Mouse (Mus musculus): Measurements from ENCODE around the gene Gjb5. TPM values are rescaled to one million over a fixed set of nuclear protein-coding genes. Genes with fewer than 3 reads are reported as not detected.

Gene Gjb5
- total and polyA plus RNA-seq, 3 experiments = not detected

DNA sequence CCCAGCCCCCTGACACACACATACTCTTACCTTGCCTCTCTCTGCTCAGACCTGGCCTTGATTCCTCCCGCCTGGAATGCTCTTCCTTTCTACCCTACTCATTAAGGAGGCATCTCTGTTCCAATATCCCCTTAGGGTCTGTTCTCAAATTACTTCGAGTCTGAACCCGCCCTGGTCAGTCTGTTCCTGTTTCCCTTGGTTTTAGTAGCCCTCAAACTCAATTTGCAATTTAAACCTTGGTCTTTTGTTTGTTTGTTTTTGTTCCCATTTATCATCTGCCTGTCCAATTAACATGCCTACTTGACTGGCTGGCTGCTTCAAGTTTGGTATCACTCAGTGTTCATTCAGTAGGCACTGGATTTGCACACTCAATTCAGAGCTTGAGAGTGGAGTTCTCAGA lies 28.9 kb downstream of the Gjb5 start:
- no peaks in the 10 kb centered on the region for H3K9me3 ChIP-seq (replicated peaks; ENCODE audit: insufficient read depth, low read length)

DNA sequence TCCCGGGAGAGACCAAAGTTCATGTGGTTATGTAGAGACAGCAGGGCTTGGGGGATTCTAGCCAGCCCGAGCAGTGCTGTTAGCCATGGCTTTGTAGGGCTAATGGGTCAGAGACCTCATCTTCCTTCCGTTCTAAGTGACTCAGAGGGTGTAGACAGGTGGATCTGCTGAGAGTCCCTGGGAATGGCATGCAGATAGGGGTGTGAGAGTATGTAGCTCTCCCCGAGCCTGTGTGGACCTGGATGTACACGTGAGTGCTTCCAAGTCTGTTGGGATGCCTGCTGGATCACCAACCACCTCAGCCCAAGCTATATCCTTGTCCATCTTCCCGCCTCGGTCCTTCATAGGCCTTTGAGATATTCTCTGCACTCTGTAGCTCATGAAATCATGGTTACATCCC lies 29.6 kb downstream of the Gjb5 start:
- Histone ChIP-seq H3K27ac (ENCODE audit: control insufficient read depth, low read depth, low read length) (no peak overlapping the region), H3K4me3 (ENCODE audit: control insufficient read depth in 1 of 2, insufficient read depth in 1 of 2, low read depth in 2 of 2, low read length in 2 of 2) (no peak overlapping the region), H3K36me3 (ENCODE audit: control insufficient read depth in 1 of 2, insufficient read depth in 2 of 2, low read length in 2 of 2) (no peaks in the 10 kb centered on the region), H3K79me2 (ENCODE audit: control insufficient read depth, insufficient read depth, low read length, poor library complexity) (no peaks in the 10 kb centered on the region), H3K27me3 (ENCODE audit: control insufficient read depth in 1 of 2, insufficient read depth in 2 of 2, low read length in 2 of 2) (no peaks in the 10 kb centered on the region), H3K9ac (ENCODE audit: control insufficient read depth, low read depth, low read length, poor library complexity, severe bottlenecking) (no peak overlapping the region), H3K9me3 (replicated peaks; ENCODE audit: insufficient read depth, low read length) (no peaks in the 10 kb centered on the region), H3K4me1 (ENCODE audit: control insufficient read depth in 1 of 2, insufficient read depth in 2 of 2, low read length in 2 of 2) (no peaks in the 10 kb centered on the region)
- no peak for DNase-seq (ENCODE audit: low read depth, low spot score)
- TF ChIP-seq GABPA (IDR thresholded peaks at IDR 0.05; ENCODE audit: low read depth, low read length) (no peak), NELFE (IDR thresholded peaks at IDR 0.05; ENCODE audit: low read depth, low read length) (no peak), USF1 (IDR thresholded peaks at IDR 0.05; ENCODE audit: low read depth, low read length) (no peak), MYC (IDR thresholded peaks at IDR 0.05; ENCODE audit: low read depth, low read length) (no peak), BHLHE40 (IDR thresholded peaks at IDR 0.05; ENCODE audit: borderline replicate concordance, low read depth, low read length) (no peak), USF2 (IDR thresholded peaks at IDR 0.05; ENCODE audit: borderline replicate concordance in 1 of 2, insufficient read depth in 1 of 2, low read depth in 1 of 2, low read length in 2 of 2) (no peak), E2F4 (IDR thresholded peaks at IDR 0.05; ENCODE audit: borderline replicate concordance, low read depth, low read length) (no peak)

More for the DNA sequence above, 28.9 kb downstream of the Gjb5 start:
- no peaks in the 10 kb centered on the region for H3K36me3 ChIP-seq (ENCODE audit: control insufficient read depth in 1 of 2, insufficient read depth in 2 of 2, low read length in 2 of 2)
- no peak overlapping the region for H3K4me3 ChIP-seq (ENCODE audit: control insufficient read depth in 1 of 2, insufficient read depth in 1 of 2, low read depth in 2 of 2, low read length in 2 of 2)
- H3K27me3 ChIP-seq (ENCODE audit: control insufficient read depth in 1 of 2, insufficient read depth in 2 of 2, low read length in 2 of 2) = no peaks in the 10 kb centered on the region
- H3K79me2 ChIP-seq (ENCODE audit: control insufficient read depth, insufficient read depth, low read length, poor library complexity) = no peaks in the 10 kb centered on the region
- H3K27ac ChIP-seq (ENCODE audit: control insufficient read depth, low read depth, low read length) = no peak overlapping the region
- no peak overlapping the region for H3K9ac ChIP-seq (ENCODE audit: control insufficient read depth, low read depth, low read length, poor library complexity, severe bottlenecking)
- no peaks in the 10 kb centered on the region for H3K4me1 ChIP-seq (ENCODE audit: control insufficient read depth in 1 of 2, insufficient read depth in 2 of 2, low read length in 2 of 2)
- TF ChIP-seq RAD21 (IDR thresholded peaks at IDR 0.05; ENCODE audit: low read depth, low read length) (no peak), MAFK (IDR thresholded peaks at IDR 0.05; ENCODE audit: borderline replicate concordance, low read depth, low read length) (no peak), SIN3A (IDR thresholded peaks at IDR 0.05; ENCODE audit: low read length) (no peak), RCOR1 (IDR thresholded peaks at IDR 0.05; ENCODE audit: low read depth, low read length) (no peak), E2F4 (IDR thresholded peaks at IDR 0.05; ENCODE audit: borderline replicate concordance, low read depth, low read length) (no peak), CTCF (IDR thresholded peaks at IDR 0.05 in 2 of 3, conservative IDR thresholded peaks at IDR 0.05 in 1 of 3; ENCODE audit: control insufficient read depth in 1 of 3, insufficient read depth in 1 of 3, low read depth in 2 of 3, low read length in 3 of 3, poor library complexity in 1 of 3, severe bottlenecking in 1 of 3) (no peak), EP300 (IDR thresholded peaks at IDR 0.05; ENCODE audit: low read depth in 1 of 2, low read length in 2 of 2) (no peak), MYC (IDR thresholded peaks at IDR 0.05; ENCODE audit: low read depth, low read length) (no peak)
- DNase-seq (ENCODE audit: low read depth, low spot score) = no peak

DNA sequence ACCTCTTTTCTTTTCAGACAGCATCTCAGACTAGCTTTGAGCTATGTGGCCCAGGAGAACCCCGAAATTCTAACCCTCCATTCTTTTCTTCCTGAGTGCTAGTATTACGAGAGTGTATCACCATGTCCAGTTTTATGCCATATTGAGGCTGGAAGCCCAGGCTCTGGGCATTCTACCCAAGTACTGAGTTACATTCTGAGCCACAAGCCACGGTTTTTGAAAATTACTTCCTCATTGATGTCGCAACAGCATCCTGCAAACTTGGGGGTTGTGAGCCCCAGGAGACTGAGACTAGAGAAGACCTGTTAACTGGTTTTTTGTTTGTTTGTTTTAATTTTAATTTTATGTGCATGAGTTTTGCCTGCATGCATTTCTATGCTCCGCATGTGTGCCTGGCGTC lies 30.2 kb downstream of the Gjb5 start:
- H3K4me1 ChIP-seq (ENCODE audit: control insufficient read depth in 1 of 2, insufficient read depth in 2 of 2, low read length in 2 of 2) = no peaks in the 10 kb centered on the region
- H3K27me3 ChIP-seq (ENCODE audit: control insufficient read depth in 1 of 2, insufficient read depth in 2 of 2, low read length in 2 of 2) = no peaks in the 10 kb centered on the region
- DNase-seq (ENCODE audit: low read depth, low spot score) = no peak
- H3K79me2 ChIP-seq (ENCODE audit: control insufficient read depth, insufficient read depth, low read length, poor library complexity) = no peaks in the 10 kb centered on the region
- no peak for TF ChIP-seq ETS1 (IDR thresholded peaks at IDR 0.05; ENCODE audit: low read depth, low read length)
- no peak for TF ChIP-seq TAL1 (IDR thresholded peaks at IDR 0.05; ENCODE audit: low read length)
- no peak for TF ChIP-seq POLR2A (IDR thresholded peaks at IDR 0.05; ENCODE audit: control insufficient read depth in 1 of 2, insufficient read depth in 1 of 2, low read depth in 1 of 2, low read length in 2 of 2, poor library complexity in 1 of 2)
- no peak for TF ChIP-seq TCF12 (IDR thresholded peaks at IDR 0.05; ENCODE audit: low read depth, low read length)
- TF ChIP-seq SMC3 (IDR thresholded peaks at IDR 0.05; ENCODE audit: low read depth, low read length) = no peak
- TF ChIP-seq MXI1 (IDR thresholded peaks at IDR 0.05; ENCODE audit: low read depth, low read length) = no peak
- TF ChIP-seq ZMIZ1 (IDR thresholded peaks at IDR 0.05; ENCODE audit: low read depth, low read length) = no peak
- TF ChIP-seq HCFC1 (IDR thresholded peaks at IDR 0.05; ENCODE audit: low read depth, low read length) = no peak
- TF ChIP-seq USF2 (IDR thresholded peaks at IDR 0.05; ENCODE audit: borderline replicate concordance in 1 of 2, insufficient read depth in 1 of 2, low read depth in 1 of 2, low read length in 2 of 2) = no peak
- no peak for TF ChIP-seq KAT2A (conservative IDR thresholded peaks at IDR 0.05; ENCODE audit: low read depth, low read length)
- TF ChIP-seq UBTF (IDR thresholded peaks at IDR 0.05; ENCODE audit: borderline replicate concordance, insufficient read depth, low read depth, low read length) = no peak
- H3K9ac ChIP-seq (ENCODE audit: control insufficient read depth, low read depth, low read length, poor library complexity, severe bottlenecking) = no peak overlapping the region
- no peak overlapping the region for H3K27ac ChIP-seq (ENCODE audit: control insufficient read depth, low read depth, low read length)
- H3K36me3 ChIP-seq (ENCODE audit: control insufficient read depth in 1 of 2, insufficient read depth in 2 of 2, low read length in 2 of 2) = no peaks in the 10 kb centered on the region
- no peaks in the 10 kb centered on the region for H3K9me3 ChIP-seq (replicated peaks; ENCODE audit: insufficient read depth, low read length)
- no peak overlapping the region for H3K4me3 ChIP-seq (ENCODE audit: control insufficient read depth in 1 of 2, insufficient read depth in 1 of 2, low read depth in 2 of 2, low read length in 2 of 2)

Measured in MEL (cell line).